Mouse (Mus musculus) c-Kit-positive CD71-positive TER-119-positive erythroid progenitor cells, embryonic 14.5 days (primary cell): ENCODE measurements around the gene Pomgnt2.
"Not testable (repeated sequence)": the region's sequence is repeated elsewhere in the genome, so short reads cannot be mapped to it uniquely, and the experiment has no call there.

Source experiments
- DNase-seq: peaks from one replicate; pipeline ENCODE4 v3.0.0-alpha.2; 2013; ENCODE audit warnings: low spot score

Gene Pomgnt2

DNA sequence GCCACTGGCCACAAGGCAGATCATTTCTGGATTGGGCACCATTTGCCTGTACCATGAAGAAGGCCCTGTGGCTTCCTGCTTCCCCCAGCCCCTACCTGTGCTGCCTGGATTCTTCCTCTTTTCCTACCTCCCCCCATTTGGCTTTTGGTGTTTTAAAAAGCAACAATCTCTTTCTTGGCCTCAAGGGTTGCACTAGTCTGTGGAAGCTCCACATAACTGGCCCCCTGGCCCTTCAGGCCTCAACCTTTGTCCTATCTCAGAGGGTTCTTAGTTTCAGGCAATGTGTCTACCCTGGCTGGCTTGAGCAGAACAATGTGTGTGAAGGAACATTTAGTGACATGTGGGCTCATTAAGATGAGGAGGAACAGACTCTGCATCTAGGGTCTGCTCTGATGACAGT, at the start of gene Pomgnt2:
TSS of gene Pomgnt2 (minus strand) at position 101 of the 400 bp plus-strand sequence.
- DNase-seq, result no peak

GRCm38 (mm10) chr9:122039848-122040247, 42.9 kb upstream of the Pomgnt2 start:
- DNase-seq, result no peak

DNA sequence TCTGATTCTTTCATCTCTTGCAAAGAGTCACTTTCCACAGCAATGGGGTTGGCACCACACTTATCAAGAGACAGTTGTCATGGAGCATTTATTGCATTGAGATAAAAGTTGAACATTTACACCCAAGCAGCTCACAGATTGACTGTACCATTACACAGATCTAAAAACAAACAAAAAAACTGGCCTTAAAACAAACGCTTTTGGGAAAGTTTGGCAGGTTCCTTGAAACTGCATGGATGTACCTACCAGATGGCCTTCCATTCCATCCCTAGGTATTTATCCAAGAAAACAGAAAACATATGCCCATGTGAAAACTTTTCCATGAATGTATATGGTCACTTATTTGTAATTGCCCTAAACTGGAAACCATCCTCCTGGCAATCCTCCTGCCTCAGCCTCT, 41.7 kb upstream of the Pomgnt2 start:
- no peak for DNase-seq

DNA sequence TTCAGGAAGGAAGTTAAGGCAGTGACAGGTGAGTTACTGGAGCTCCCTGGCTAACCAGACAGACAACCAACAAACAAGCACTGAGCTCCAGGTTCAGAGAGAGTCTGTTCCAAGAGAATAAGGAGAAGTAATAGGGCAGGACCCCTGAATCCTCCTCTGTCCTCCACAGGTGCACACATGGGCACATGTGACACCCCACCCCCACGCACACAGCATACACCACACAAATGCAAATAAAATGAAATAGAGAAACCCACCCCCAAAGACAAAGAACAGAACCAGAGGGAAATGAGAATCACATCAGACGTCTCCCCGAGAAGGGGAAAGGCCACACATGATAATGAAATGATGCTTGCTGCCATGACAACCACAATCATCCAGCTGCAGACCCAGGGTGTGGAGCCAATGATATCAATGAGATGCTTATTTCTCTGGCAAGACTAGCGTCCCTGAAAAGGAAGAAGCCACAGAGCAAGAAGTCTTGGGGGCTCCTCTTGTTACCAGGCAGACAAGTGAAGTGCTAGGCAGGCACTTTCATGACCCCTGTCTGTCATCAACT, 39.7 kb upstream of the Pomgnt2 start:
- no peak for DNase-seq

GRCm38 (mm10) chr9:122035807-122036206, 38.9 kb upstream of the Pomgnt2 start:
- DNase-seq, result no peak

GRCm38 (mm10) chr9:122034949-122035348, 38.0 kb upstream of the Pomgnt2 start:
- DNase-seq, result no peak

- DNase-seq, result no peak
Measured at GRCm38 (mm10) chr9:122032071-122032470, 35.2 kb upstream of the Pomgnt2 start.

DNA sequence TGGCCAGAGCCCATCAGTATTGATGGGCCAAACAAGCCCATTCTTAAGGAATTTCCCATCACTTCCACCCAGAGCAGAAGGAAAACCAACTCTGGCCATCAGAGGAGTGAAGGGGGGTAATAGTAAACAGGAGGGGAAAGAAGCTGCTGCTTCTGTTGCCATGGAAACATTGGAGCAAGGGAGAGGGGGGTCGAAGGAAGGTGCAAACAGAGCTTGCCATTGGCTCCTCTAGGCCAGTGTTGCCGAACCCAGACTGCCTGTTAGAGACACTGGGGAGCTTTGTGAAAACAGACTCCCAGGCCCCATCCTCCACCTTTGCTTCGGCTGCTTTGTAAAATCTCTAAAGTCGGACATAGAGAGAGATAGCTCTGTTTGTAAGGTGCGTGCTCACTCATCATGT, 33.8 kb upstream of the Pomgnt2 start:
- DNase-seq, result no peak

GRCm38 (mm10) chr9:122029765-122030164, 32.9 kb upstream of the Pomgnt2 start:
- DNase-seq, result no peak

GRCm38 (mm10) chr9:122027914-122028745, 31.2 kb upstream of the Pomgnt2 start:
- DNase-seq, result no peak

DNA sequence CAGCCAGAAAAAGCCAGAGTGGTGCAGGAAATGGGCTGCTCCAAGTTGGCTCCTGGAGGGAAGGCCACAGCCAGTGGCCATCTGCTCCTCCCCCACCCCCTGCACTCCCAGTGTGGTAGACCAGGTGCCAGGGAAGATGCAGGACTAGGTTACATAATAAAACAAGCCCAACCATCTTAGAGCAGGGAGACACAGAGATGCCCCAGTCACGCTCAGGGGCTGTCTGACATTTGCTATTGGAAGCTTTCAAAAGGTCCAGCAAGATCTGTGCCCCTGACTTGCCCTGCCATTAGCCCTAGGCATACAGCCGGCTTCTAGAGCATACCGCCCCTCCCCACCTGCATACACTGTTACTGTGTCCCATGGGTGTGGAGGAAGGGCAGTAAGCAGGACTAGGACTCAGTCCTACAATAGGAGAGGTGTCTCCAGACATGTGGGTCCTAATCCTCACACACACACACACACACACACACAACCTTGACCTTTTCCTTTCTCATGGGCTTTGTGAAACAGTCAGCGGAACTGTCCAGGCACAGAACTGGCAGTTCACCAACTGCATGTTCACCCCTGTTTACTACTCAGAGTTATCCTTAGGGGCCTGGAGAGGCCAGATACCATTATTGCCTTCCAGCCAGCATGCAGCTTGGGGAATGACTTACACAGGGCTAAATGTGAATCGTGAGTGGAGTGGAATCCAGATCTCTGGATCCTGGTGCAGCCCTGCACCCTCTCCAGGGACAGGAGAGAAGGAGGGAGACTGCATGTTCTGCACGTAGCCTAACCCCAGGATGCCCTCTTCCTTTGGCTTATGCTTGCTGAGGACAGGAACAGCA, 30.4 kb upstream of the Pomgnt2 start:
- DNase-seq, result no peak

GRCm38 (mm10) chr9:122025855-122026590, 29.1 kb upstream of the Pomgnt2 start:
- DNase-seq, result no peak

DNA sequence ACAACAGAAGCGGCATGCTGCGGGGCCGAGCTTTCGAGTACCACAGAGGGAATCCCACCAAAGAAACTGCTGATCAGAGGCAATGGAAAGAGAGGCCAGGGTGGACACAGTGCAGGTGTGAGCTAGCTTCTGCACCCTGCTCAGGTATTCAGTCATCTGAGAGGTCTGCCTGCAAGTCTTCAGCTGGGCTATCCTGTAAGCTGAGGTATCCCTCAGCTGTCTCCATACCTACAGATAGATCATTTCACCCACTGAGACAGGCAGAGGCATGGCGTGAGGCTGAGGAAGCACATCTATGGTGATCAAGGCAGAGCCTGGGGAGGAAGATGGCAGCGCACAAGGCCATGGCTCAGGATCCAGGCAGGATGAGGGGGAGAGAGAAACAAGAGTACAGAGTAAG, 27.5 kb upstream of the Pomgnt2 start:
- no peak for DNase-seq

DNA sequence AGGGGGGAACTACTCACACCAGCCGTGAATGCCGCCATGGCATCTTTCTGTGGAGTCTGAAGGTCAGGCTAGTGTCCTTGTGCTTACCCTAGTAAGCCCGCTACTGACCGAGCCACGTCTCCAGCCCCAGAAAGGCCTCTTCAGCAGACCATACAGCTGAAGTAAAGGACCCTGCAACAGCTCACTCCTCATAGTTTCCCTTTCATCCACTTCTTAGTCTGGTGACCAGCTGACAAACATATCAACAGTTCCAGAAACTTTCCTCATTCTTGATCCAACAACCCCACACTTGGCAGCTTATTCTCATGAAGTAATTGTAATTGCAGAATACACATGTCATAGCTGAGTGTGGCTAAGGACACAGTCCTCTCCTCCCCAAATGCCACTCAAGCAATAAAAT, 27.0 kb upstream of the Pomgnt2 start:
- DNase-seq, result no peak

DNA sequence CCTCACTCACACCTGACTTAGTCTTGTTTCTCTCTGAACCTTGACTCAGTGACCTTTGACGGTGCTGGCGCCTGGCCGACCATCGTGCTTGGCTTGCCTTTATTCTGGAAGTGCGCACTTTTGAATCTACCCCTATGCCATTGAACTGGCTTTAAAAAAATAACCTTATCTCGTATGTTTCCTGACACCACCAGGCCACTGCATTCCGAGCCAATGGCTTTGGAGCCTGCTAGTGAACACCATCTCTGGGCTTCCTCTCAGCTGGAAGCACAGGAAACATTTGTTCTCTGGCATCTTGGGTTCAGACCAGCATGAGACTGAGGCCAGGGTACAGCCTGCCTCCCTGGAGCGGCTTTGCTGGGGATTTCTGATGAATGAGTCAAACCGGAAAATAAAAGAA, 25.9 kb upstream of the Pomgnt2 start:
- DNase-seq, result no peak

GRCm38 (mm10) chr9:122021581-122021980, 24.7 kb upstream of the Pomgnt2 start:
- no peak for DNase-seq

- not testable (repeated sequence) for DNase-seq
Measured at GRCm38 (mm10) chr9:122021171-122021570, 24.3 kb upstream of the Pomgnt2 start.

- no peak for DNase-seq
Measured at GRCm38 (mm10) chr9:122020321-122020720, 23.4 kb upstream of the Pomgnt2 start.

DNA sequence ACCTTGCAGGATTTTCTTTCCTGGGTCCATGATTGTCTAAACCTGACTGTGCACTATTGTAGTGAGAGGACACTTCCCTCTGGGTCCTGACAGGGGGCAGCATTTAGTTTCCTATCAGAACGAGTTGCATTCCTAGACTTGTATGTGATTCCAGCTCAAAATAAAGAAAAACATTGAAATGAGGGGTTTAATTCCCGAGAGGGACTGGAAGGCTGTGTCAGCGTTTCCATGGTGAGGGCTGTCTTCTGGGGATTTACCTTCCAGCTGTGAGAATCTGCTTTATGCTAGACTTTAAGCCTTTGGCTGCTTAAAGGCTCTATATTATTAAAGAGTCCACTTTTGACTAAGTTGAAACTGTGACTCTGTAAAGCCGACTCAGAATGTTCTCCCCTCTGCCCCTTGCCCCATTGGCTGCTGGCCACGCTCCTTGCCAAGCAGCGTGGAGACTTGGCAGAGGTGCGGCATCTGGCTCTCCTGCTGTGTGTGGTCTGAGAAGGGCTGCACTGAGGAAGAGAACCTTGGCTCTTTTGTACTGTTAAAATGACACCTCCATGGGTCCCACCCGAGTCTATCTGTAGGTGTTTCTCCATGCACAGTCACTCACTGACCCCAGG, 22.0 kb upstream of the Pomgnt2 start:
- no peak for DNase-seq

DNA sequence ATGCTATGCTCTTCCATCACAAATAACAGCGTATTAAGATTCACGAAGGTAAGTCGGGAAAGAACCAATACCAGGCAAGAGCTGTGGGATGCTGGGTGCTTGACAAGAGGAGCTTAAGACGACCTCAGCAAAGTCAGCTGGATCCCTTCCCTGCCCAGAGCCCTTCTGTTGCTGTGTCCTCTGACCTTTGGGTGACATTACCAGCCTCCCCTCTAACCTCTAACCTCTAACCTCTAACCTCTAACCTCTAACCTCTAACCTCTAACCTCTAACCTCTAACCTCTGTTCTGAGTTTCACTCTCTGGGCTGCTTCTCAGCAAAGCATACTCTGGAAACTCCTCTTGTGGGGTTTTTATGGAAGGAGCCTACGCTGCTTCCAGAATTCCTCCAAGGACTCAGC, 21.2 kb upstream of the Pomgnt2 start:
- DNase-seq, result no peak

- peak; percentile 71 for DNase-seq
Measured at GRCm38 (mm10) chr9:122014241-122014667, 17.3 kb upstream of the Pomgnt2 start.

- DNase-seq, result no peak
Measured at GRCm38 (mm10) chr9:122013629-122014028, 16.7 kb upstream of the Pomgnt2 start.
